Mouse (Mus musculus) adrenal gland, postnatal 14 days (tissue): ENCODE results near the gene Trip4. TPM values are rescaled to one million over a fixed set of nuclear protein-coding genes. Genes with fewer than 3 reads are reported as not detected.
"Not testable (repeated sequence)": the region's sequence is repeated elsewhere in the genome, so short reads cannot be mapped to it uniquely, and the experiment has no call there.

Source experiments
- DNase-seq: peaks from one replicate; pipeline ENCODE4 v3.0.0; 2021; ENCODE audit warnings: mixed read lengths
- total RNA-seq: library from RNA; stranded (reverse); gene quantifications from 2 replicates; pipeline ENCODE4 v1.2.3, GENCODE M21; 2021

Trip4 gene
- total RNA-seq, 1 experiment from 2014 or later: 28.1 TPM

DNA sequence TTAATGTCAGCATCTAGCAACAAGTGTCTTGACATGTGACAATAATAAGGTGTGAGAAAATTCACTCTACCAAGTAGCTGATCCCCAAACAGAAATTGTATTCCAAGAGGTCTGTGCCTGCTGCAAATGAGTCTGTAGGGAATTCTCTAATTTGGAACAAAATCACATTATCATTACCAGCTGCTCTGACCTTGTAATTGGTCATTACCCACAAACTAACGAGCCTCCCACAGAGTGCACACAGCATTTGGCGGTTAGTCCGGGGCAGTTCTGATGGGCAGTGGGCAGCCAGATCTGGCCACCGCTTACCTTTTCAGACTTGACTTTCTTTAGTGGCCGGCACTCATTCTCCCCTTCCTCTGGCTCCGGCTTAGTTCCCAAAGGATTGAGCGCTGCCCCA lies 114.3 kb downstream of the Trip4 start:
- DNase-seq: no peak

DNA sequence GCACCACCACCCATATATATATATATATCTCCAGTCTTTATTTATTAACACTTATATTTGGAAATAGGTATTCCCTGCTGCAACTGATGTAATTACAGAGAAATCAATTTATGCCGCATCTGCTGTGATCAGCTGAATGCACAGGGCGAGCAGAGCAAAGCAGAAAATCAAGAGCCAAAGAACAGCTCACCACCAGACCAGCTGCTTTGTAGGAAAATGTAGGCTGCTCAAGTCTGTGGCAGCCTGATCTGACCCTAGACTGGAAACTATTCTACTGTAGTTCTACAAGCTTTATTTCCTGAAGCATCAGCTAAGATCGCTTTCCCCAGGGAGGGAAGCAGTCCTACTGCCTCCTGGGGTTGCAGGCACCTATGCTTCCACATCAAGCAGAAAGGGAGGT lies 115.1 kb downstream of the Trip4 start:
- no peak for DNase-seq

DNA sequence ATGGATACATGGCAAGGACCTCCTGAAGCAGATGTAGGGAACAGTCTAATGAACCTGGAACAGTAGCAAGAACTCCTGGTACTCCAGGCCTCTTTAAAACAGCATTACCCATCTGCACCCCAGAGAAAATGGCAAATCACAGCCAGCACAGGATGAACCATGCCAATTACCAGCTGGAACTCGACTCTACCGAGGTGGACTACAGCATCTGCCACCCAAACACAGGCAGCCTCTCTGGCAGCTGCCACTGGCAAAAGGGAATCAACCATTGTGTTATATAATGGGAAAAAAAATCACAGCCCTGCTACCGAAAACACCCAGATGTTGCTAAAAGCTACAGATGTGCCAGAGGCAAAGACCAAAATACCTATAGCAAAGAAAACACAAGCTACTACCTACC lies 115.5 kb downstream of the Trip4 start:
- DNase-seq: no peak

DNA sequence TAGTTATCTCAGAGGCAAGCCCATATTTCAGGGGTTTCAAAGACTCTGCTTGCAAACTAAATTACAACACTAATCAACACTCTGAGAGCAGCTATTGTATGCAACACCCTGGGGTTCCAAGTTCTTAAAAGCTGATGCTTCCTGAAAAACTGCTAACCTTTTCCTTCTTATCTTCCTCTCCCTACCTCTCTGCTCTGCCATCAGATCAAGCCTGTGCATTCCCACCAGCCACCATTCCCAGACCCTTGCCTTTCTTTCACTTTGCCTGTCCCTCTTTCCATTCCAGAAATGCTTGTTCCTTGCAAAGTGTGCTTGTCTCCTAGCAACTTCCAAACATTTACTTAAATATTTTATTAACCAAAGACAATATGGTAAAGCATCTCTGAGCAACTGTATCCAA lies 116.7 kb downstream of the Trip4 start:
- no peak for DNase-seq

DNA sequence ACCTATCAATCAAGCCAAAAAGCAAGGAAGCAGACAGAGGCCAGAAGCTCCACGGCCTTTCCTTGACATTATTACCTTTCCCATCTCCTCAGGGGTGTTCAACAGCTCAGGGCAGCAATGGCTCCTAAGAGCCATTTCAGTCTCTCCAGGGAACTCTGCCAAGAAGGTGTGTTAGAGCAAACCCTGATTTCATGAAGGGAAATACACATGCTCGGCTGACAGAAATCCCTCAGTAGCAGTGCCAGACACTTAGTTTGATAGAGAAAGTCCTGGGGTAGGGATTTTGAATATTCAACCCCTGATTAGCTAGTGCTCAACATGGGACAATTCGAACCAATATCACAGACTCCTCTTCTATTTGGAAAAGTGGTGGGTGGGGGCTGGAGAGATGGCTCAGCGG lies 117.5 kb downstream of the Trip4 start:
- DNase-seq: no peak

DNA sequence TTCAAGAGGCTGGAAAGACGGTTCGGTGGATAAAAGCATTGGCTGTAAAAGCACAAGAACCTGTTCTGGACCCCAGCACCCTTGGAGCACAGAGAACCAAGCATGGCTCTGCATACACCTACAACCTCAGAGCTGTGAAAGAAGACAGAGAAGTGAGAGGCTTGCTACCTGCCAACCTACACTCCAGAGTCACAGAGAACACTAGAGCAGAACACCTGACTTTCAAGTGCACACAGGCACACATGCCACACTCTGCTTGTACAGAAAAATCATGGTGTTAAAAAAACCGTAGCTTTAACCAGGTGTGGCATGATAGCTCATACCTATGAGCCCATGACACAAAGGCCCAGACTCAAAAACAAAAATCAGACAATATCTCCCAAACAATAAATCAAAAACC lies 118.8 kb downstream of the Trip4 start:
- DNase-seq: no peak

DNA sequence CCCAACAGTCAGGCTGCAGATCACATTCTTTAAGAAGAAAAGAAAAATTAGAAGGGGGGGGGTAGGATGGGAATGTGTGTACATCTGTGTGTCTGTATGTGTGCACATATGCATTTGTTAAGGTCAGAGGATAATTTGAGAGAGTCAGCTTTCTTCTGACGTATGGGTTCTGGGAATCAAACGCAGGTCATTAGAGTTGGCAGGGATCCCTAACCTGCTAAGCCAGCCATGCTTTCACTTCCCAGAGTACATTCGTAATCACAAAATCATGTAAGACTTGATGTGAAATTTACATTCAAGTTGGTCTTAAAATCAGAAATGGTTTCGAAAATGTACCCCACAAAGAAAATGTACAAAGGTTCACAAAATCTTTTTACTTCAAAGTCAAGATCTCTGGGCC lies 120.0 kb downstream of the Trip4 start:
- DNase-seq: no peak

DNA sequence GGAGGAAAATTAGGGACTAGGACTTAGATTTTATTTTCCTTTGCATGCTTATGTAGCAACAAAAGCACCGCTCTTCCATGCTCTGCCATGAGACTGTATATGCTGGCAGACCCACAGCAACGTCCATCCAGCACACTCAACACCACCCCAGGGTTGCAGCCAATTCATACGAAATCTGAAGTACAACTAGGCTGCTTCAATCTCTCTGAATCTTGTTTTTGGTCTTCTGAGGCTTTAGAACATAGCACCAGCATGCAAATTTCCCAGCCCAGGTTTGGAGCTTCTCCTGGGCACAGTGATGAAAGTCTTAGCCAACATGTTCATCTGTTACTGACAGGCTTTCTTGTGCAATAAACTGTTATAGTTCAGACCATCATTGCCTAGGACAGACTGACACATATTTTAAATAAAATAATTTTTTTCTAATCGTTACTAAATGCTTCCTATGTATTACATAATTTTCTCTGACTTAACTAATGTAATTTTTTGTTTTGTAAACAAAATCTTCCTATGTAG lies 120.7 kb downstream of the Trip4 start:
- DNase-seq: no peak

DNA sequence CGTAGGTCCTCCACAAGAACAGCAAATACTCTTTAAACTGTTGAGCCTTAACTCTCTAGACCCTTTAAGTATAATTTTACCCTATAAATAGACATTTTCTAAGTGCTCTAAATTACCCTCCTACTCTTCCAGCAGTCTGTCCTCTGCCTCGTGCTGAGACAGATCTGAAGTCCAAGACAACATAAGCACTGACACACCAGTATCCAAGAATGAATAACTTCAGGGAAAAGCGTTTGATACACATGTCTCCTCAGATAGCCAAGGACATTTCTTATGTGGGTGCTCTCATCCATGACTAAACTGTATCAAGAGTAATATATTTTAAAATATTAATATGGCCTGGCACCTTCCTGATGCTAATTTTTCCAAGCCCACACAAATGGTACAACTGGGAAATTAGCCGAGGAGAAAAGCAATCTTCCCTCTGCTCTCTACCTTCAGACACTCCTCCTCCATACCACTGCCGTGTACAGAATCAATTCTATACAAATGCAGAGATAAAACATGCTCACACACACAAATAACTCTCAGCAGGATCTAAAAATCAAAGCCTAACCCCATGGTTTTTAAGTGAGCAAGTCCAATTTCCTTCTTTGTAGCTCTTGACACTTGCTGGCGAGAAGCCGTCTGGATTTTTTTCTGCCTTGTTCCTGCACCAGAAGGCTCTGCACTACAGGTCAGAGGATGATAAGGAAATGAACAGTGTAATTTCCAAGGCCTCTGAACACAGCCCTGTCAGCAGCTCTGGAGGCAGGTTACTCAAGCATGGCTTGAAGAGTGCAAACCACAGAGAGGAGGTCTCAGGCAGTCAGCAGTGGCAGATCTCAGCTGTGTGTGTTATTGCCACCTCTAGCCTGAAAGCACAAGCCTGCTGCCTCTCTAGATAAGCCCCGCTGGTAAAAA lies 121.5 kb downstream of the Trip4 start:
- DNase-seq: peak; percentile 55

DNA sequence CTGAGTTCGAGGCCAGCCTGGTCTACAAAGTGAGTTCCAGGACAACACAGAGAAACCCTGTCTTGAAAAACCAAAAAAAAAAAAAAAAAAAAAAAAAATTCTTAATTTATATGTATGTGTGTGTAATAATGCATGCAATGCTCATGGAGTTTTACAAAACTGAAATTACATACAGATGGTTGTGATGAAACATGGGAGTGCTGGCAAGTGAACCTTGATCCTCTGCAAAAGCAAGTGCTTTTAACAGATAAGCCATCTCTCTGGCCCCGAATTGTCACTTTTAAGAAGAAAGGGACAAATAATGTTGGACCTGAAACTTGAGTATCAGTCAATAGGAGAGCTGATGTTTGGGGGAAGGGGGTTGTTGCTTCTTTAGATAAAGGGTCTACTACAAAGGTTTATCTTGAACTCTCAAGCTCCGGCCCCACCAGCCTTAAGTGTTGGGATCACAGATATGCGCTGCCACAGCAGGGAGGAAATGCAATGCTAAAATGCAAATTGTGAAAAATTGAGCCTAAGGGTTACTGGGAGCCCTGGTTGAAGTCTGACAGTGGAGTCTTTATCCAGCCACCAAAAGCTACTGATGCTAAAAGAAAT lies 122.7 kb downstream of the Trip4 start:
- DNase-seq: no peak

DNA sequence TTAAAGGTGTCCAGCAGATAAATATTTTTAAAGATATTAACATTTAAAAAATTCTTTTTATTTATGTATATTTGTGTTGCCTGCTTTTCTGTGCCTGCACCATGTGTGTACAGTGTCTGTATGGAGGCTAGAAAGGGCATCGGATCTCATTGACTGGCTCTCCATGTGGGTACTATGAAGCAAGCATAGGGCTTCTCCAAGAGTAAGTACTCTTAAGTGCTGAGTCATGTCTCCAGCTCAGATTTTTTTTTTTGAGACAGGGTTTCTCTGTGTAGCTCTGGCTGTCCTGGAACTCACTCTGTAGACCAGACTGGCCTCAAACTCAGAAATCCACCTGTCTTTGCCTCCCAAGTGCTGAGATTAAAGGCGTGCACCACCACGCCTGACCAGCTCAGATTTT lies 129.0 kb downstream of the Trip4 start:
- not testable (repeated sequence) for DNase-seq

Other genes with a start within 250 kb of the Trip4 start
- 133 and 148 TPM in 2 replicates for gene Oaz2, start 240.8 kb downstream of the Trip4 start, total RNA-seq
- gene Zfp609, start 81.2 kb downstream of the Trip4 start, total RNA-seq: 35.8 and 36.4 TPM in 2 replicates
- 16.7 and 19.6 TPM in 2 replicates for gene Pclaf, start 18.6 kb downstream of the Trip4 start, total RNA-seq
- gene Csnk1g1, start 130 bp upstream of the Trip4 start, total RNA-seq: 18.8 and 24.2 TPM in 2 replicates
- gene Ppib, start 151.4 kb upstream of the Trip4 start, total RNA-seq: 322 and 341 TPM in 2 replicates
- 1.2 and 2.3 TPM in 2 replicates for gene Snx22, start 160.9 kb upstream of the Trip4 start, total RNA-seq
- gene Snx1, start 217.8 kb upstream of the Trip4 start, total RNA-seq: 85.3 and 88.2 TPM in 2 replicates
- 80.7 and 86.2 TPM in 2 replicates for gene Ciao2a, start 217.8 kb upstream of the Trip4 start, total RNA-seq
- 9.2 and 9.6 TPM in 2 replicates for gene Dapk2, start 249.4 kb upstream of the Trip4 start, total RNA-seq